9 mouse cellular contexts compared by ENCODE assay signal in the genomic region with DNA sequence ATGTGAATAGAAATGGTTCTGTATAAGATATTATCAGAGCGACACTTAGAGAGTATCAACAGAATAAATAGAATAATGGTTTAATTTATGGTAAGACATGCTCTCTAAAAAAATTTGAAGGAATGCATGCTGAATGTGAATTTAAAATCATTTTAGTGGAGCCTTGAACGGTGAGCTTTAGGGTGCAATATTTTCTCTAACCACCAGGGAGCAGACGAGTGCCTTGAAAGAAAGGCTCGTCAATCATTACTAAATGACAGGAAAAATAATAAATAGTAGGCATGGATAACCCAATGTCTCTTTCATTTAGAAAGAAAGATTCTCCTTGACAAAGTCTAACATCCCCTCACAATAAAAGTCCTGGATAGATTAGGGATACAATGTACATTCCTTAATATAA. TPM values are rescaled to one million over a fixed set of nuclear protein-coding genes. Genes with fewer than 3 reads are reported as not detected.
DNase-seq lines count a peak whose midpoint lies in the region; TF ChIP-seq lines count a peak whose summit lies in the region.
"Had no signal": no experiment of that assay in that cellular context is flagged by ENCODE, and none has a peak within 500 bp of the region (broad histone marks: within the 10 kb centered on the region; RNA-seq: fewer than 3 reads in every experiment).

No protein-coding gene starts in this region.

- peak; percentile 83 for TF ChIP-seq CTCF in heart, adult 2 months (IDR thresholded peaks at IDR 0.05)
- TF ChIP-seq CTCF in layer of hippocampus, adult 2 months (conservative IDR thresholded peaks at IDR 0.05), result peak; percentile 92

- no peak overlapping the region for H3K9ac ChIP-seq in heart, adult 2 months (ENCODE audit: low read depth, low read length)

- no peaks in the 10 kb centered on the region for H3K4me1 ChIP-seq in heart, adult 2 months (ENCODE audit: control insufficient read depth, insufficient read depth, low read length)

- no peak for TF ChIP-seq EP300 in heart, adult 2 months (IDR thresholded peaks at IDR 0.05; ENCODE audit: insufficient read depth, low read depth, low read length)

- no peak for TF ChIP-seq POLR2A in heart, adult 2 months (IDR thresholded peaks at IDR 0.05; ENCODE audit: insufficient read depth, low read depth, low read length)

- no peaks in the 10 kb centered on the region for H3K36me3 ChIP-seq in heart, adult 2 months (ENCODE audit: control insufficient read depth, insufficient read depth, low read length)

- H3K79me2 ChIP-seq in heart, adult 2 months (replicated peaks; ENCODE audit: control insufficient read depth, insufficient read depth, low read length), result no peaks in the 10 kb centered on the region

- no peaks in the 10 kb centered on the region for H3K27me3 ChIP-seq in heart, adult 2 months (ENCODE audit: control insufficient read depth, insufficient read depth, low read length)

- H3K4me3 ChIP-seq in heart, adult 2 months, result no peak overlapping the region
- H3K4me3 ChIP-seq in layer of hippocampus, adult 2 months, result no peak overlapping the region

- no peak overlapping the region for H3K27ac ChIP-seq in heart, adult 2 months
- no peak overlapping the region for H3K27ac ChIP-seq in layer of hippocampus, adult 2 months

- intact Hi-C loops in heart, adult 2 months (cut with DNase I), result loop anchor here (1.0 kb wide), 2 partner anchors 262 to 305 kb away; no protein-coding TSS in a partner anchor
- intact Hi-C loops in heart, postnatal 25 days (cut with DNase I), result loop anchor here (2.0 kb wide), 2 partner anchors 262 to 304 kb away; no protein-coding TSS in a partner anchor

- DNase-seq in heart, adult 2 months, result no peak
- DNase-seq in heart, postnatal 25 days (ENCODE audit: low spot score), result no peak
- DNase-seq in right cerebral cortex, adult 18-20 months, result peak; percentile 11
- no peak for DNase-seq in right cerebral cortex, postnatal 36 days (ENCODE audit: low spot score in 2 of 2)
- peak; percentile 22 to 56 for DNase-seq in cerebellum, postnatal 25 days
- DNase-seq in layer of hippocampus, adult 2 months (ENCODE audit: low spot score in 2 of 2), result peak; percentile 13 to 51
- DNase-seq in right cerebral cortex, postnatal 4 days, result peak; percentile 29
- no peak for DNase-seq in gastrocnemius, adult 8-10 months (ENCODE audit: low spot score in 2 of 2)

- 9% methylated on average over 4 of the region's 4 CpGs for WGBS in heart, adult 2 months

RNA-seq across cellular contexts. Expression of a gene that starts 43.2 kb away (rescaled TPM):
- total RNA-seq in heart, adult 2 months (2021), result not detected
- polyA plus RNA-seq in heart, adult 2 months (2012; rRNA removed), result not detected in 2 replicates
- not detected for total RNA-seq in heart, postnatal 25 days (2021)
- not detected for total RNA-seq in layer of hippocampus, adult 2 months (2021)
- 1 to 10 TPM; 1.6 to 2.3 (median 1.8) TPM for total RNA-seq in gastrocnemius, adult 8-10 months (2022)
- total RNA-seq: adrenal gland, adult 18-20 months had no signal

RNA-seq across cellular contexts. Expression of a gene that starts 51.8 kb away (rescaled TPM):
- total RNA-seq in heart, adult 2 months (2021), result not detected
- not detected in 2 replicates for polyA plus RNA-seq in heart, adult 2 months (2012; rRNA removed)
- total RNA-seq in heart, postnatal 25 days (2021), result not detected
- not detected for total RNA-seq in layer of hippocampus, adult 2 months (2021)
- 100 to 1,000 TPM; 111 to 148 (median 128) TPM for total RNA-seq in gastrocnemius, adult 8-10 months (2022)
- total RNA-seq: adrenal gland, adult 18-20 months had no signal

Comparison
In these comparisons a context has a peak if more than half of its experiments do, and no peak if none do; other contexts are left out.
1. DNase-seq: peak in right cerebral cortex, adult 18-20 months (single experiment), cerebellum, postnatal 25 days (2 of 2), layer of hippocampus, adult 2 months (2 of 2) and right cerebral cortex, postnatal 4 days (single experiment); none in heart, adult 2 months (0 of 2), heart, postnatal 25 days (single experiment), right cerebral cortex, postnatal 36 days (0 of 2) and gastrocnemius, adult 8-10 months (0 of 2).
2. RNA of a gene that starts 51.8 kb away (total RNA-seq): 111 to 148 TPM in gastrocnemius, adult 8-10 months; not detected in heart, postnatal 25 days, not detected in heart, adult 2 months and not detected in layer of hippocampus, adult 2 months; every median in the first group is over 100 times any median in the second.